Mouse (Mus musculus) gastrocnemius, adult 8-10 months (tissue): Measurements from ENCODE around the gene Rps9. TPM values are rescaled to one million over a fixed set of nuclear protein-coding genes. Genes with fewer than 3 reads are reported as not detected.
"Not testable (repeated sequence)": the region's sequence is repeated elsewhere in the genome, so short reads cannot be mapped to it uniquely, and the experiment has no call there.

Experiments
- DNase-seq, 2 experiments: peaks; one replicate each; pipeline ENCODE4 v3.0.0; 2022; ENCODE audit warnings: low spot score in 2 of 2
- microRNA-seq: library from miRNA; unstranded; fragments of <30 nt; microRNA quantifications from one replicate; pipeline ENCODE4 v1.2.0, GENCODE M21; 2022
- total RNA-seq, 4 experiments: library from RNA; stranded (reverse); gene quantifications; 2 replicates each; pipeline ENCODE4 v1.2.4; 2022

The Rps9 gene
- total RNA-seq, 4 experiments from 2014 or later = 403 to 496 (median 426) TPM

DNA sequence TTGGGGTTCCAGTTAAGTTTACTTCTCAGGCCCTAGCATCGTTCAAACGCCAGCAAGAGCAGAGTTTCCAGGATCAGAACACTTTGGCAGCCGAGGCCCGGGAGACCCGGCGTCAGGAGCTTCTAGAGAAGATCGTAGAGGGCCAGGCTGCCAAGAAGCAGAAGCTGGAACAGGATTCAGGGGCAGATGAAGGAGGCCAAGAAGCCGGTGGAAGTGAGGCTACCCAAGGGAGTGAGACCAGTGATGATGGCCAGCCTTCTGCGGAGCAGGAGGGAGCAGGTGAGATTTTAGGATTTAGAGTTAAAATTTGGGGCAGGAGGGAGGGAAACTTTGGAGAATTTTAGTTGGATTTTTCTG lies 8.9 kb upstream of the Rps9 start:
- peak in 1 of 2 experiments; percentile 6 for DNase-seq

DNA sequence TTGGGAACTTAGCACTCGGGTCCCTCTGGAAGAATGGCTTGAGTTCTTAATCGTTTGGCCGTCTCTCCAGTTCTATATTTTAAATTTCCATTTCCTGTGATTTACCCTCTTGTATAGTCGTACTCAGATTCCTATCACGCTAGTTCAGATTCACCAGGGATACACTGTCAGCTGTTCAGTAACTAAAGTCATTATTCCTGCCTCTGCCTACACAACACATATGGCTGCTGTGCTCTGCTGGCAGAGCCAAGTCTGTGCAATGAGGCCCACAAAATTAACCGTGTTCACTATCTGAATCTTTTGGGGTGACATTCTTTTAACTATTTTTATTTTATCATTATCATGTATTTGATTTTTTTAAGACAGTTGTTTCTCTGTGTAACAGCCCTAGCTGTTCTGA lies 5.3 kb upstream of the Rps9 start:
- no peak for DNase-seq

DNA sequence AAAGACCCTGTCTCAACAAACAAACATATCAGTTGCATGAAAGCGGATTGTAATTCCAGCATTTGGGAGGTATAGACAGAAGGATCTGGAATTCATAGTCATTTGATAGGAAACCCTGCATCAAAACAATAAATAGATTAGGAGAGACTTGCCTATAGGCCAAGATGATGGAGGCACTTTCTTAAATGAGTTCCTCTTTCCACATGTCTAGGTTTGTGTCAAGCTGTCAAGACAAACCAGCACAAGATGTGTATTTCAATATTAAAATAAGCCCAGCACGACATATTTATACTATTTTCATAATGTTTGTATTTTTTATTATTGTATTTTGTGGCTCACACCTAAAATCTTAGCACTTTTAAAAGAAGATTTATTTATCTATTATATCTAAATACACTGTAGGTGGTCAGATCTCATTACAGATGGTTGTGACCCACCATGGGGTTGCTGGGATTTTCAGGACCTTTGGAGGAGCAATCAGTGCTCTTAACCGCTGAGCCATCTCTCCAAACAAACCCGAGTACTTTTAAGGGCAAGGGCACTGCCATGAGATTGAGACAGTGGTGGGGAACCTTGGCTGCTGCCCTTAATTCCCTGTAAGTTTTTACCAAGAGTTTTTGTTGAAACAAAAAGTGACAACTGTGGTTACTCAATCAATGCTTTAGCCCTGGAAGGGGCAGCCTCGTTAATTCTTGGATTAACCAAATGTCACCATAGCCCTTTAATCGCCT lies 480 bp upstream of the Rps9 start:
- no peak for DNase-seq

DNA sequence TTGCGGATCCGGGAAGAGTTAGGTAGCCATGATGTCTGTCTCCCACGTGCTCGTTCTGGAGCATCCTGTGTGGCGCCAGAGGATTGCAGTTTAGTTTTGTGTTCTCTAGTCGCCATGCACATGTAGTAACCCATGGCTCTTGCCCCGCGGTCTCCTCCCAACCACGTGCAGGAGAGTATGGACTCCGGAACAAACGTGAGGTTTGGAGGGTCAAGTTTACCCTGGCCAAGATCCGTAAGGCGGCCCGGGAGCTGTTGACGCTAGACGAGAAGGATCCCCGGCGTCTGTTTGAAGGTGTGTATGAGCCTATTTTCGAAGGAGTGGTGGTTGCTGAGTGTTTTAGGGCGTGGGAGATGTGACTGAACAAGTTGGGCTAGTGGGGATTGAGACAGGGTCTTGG lies 682 bp downstream of the Rps9 start:
- DNase-seq = no peak

DNA sequence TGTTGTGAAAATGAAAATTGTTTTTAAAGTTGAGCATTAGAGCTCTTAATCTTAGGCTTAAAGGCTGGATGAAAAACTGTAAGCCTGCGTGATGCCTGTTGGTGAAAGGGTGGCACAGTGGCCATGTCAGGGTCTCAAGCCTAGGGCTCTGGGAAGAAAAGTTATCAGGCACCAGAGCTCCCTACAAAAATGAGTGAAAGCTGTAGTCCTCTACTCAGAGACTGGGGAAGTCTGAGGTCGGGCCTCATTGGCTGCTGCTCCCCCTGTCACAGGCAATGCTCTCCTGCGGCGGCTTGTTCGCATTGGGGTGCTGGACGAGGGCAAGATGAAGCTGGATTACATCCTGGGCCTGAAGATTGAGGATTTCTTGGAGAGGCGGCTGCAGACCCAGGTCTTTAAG lies 1.7 kb downstream of the Rps9 start:
- DNase-seq = not testable (repeated sequence)

DNA sequence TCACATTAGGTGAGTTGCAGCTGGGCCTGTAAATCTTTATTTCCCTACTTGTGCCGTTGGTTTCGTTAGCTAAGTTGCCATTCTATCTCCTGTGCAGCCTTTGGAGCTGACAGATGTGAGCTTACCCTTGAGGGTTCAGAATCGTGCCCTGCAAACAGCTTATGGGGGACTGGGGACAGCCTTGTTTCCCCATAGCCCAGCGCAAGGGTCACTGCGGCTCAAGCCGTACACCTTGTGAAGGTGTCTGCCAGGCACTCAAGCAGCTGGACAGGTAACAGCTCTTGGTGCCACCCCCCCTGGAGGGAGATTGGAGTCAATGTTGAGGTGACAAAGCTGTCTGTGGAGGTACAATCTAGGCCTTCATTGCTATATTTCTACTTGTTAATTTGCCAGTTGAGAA lies 2.1 kb downstream of the Rps9 start:
- DNase-seq = no peak

DNA sequence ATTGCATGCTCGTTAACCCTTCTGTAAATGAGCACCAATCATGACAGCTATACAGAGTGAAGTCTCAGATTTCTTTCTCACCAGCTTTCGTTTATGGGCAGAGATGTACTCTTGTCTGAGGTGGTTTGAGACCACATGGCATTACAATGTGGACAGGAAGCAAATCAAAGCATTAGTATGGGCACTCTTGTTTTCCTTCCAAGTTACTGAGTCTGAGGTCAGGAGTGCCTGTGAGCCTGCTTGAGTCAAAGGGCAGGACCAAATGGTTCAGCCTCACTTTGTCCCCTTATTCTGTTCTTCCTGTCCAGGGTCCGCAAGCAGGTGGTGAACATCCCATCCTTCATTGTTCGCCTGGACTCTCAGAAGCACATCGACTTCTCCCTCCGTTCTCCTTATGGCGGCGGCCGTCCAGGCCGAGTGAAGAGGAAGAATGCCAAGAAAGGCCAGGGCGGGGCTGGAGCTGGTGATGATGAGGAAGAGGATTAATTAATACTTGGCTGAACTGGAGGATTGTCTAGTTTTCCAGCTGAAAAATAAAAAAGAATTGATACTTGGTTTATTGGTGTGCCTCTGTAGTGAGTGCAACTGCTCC lies 2.6 kb downstream of the Rps9 start:
- DNase-seq = no peak

DNA sequence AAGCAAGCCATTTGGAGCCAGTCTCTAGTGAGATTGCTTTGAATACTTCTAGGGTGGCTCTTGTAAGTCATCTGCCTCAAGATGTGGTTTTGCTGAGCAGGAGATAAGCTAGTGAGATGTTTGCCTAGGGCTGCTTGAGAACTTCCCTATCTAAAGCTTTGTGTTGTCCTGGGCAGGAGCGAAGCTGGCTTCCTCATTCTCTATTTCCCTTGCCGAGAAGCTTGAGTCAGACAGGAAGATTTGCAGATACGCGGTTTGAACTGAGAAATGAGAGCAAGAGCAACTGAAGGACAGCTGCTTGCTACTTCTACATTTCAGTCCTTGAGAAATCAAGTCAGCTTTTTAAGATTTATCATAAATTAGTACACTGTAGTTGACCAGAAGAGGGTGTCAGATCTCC lies 3.2 kb downstream of the Rps9 start:
- DNase-seq = no peak

DNA sequence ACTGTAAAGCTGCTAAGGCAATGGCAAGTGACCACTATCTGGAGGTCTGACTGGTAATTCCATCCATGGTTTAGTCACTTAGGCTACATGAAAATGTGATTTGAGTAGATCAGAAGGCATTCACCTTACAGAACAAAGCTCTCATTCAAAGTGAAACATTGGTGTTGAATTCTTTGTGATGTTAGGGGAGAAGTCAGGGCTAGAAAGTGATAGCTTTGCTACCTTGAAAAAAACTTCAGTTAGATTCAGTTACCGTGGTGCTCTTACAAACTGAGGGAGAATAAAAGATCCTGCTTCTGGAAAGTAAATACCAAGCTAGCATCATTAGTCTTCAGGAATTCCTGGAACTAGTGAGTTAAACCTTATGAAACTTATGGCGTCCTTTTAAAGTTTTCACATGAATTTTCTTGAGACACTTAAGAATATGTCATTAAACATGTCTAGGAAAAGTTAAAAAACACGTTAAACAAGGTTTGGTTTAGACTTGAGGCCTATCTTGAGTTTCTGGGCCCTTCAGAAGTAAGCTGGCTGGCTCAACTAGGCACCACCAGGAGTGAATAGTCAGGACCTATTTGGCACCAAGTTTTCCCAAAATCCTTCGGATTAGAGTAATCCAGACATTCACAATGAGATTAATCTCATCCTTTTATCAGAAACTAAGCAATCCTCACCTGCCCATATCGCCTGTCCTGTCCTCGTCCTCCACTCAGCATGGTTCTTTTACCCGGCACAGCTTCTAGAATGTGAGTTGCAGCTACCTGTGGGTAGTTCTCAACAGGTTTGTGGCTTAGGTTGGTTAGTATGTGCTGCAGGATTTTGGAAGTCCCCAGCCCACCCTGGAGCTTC lies 4.0 kb downstream of the Rps9 start:
- DNase-seq = no peak

DNA sequence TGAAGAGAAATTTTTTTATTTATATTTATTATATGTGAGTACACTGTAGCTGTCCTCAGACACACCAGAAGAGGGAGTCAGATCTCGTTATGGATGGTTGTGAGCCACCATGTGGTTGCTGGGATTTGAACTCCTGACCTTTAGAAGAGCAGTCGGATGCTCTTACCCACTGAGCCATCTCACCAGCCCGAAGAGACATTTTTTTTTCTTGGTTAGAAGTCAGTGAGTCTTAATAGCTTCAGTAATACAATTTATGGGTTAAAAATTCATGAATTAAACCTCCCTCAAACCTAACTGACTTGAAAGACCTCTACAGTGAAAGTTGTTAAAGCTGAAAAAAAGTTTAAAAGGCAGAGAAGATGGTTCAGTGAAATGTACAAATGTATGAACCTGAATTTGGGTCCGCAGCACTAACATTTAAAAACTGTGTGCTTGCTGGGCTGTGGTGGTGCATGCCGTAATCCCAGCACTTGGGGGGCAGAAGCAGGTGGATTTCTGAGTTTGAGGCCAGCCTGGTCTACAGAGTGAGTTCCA lies 4.7 kb downstream of the Rps9 start:
- not testable (repeated sequence) for DNase-seq

DNA sequence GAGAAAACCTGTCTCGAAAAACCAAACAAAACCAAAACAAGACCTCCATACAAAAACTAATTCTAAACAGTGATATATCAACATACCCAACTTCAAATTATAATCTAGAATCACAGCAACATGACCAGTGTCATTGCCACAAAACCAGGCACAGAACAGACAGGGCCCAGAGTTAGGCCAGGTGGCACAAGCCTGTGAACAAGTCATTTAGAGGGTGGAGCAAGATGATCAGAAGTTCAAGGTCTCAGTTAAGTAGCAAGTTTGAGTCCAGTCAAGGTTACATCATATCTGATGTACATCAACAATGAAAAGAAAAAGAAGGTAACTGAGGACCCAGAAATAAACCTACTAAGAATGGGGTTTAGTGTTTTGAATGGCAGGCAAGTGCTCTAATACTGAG lies 5.2 kb downstream of the Rps9 start:
- DNase-seq = no peak

DNA sequence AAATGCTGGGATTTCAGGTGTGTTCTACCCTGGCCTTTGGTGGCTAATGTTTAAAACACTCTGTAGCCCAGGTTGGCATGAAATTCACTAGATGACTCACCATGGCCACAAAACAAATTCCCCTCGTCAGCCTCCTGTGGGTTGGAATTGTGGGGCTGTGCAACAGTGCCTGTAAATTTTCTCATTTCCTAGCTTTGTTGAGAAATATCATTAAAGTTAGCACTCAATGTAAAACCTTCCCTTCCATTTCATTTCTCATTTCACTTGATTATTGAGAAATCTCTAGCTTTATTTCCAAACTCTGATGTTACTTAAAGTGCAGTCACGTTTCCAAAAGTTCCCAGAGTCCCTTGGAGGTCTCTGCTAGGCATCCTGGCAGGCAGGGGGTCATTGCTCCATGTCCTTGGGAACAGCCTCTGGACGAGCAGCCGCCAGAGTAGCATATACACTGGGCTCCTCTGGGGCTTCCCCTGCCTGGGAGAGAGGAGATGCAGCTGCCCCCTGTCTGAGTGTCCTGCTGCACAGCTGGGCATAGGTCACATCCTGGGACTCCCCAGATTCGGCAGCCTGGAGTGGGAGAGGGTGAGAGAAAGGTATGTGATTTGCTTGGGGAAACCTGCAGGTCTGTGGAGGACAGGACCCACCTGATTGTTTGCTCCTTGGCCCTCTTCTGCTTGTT lies 8.6 kb downstream of the Rps9 start:
- no peak for DNase-seq

DNA sequence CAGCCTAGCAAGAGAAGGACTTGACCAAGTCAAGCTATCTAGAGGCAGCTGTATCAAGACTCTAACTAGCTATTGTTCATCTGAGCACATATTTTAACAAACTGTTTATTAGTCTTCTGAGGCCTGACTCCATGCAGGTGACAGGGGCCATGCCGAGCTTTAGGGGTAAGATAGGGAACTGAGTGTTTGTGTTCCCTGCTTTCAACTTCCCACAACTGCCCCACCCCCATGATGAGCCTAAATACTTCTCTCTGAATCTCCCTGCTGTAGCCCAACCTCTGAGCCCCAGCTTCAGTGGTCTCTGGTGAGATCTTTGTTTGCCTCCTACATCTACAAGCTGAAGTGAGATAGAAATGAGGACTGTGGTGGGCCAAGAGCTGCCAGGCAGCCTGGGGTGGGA lies 11.5 kb downstream of the Rps9 start:
- DNase-seq = no peak

DNA sequence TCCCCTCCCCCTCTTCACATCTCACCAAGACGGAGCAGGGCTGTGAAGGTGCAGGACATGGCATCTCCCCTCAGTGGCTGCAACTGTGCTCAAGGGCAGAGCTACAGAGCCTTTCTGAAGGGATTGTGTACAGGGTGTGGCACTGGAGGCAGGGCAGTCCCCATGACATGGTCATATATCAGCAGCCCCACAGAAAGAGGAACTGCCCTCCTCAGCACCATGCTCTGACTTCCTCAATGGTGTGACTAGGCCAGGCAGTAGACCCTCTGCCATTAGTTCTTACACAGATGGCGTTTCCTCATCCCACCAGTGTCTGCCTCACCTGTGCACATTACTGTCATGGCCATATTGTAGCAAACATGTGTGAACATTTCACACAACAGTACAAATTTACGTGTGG lies 16.5 kb downstream of the Rps9 start, which contains the start of gene Pirb:
Gene Pirb, minus strand, starts transcription at position 124 of the 400 bp plus-strand sequence.
- not testable (repeated sequence) for DNase-seq

DNA sequence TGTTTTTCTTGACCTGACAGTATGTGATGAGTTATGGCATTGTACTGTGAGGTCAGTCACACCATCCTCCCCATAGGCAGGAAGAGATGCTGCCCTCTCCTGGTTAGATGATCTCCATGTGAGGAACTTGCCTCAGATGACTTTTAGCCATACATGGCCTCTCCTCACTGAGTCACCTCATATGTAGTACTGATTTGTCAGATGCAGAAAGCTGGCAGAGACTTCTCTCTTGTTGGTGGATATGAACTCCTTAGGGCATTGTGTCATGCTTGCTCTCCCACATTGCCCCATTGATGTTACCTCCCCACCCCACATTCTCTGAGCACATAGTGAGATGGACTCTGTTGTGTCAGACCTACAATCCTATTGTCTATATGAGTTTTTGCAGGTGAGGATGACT lies 21.7 kb downstream of the Rps9 start:
- not testable (repeated sequence) for DNase-seq

DNA sequence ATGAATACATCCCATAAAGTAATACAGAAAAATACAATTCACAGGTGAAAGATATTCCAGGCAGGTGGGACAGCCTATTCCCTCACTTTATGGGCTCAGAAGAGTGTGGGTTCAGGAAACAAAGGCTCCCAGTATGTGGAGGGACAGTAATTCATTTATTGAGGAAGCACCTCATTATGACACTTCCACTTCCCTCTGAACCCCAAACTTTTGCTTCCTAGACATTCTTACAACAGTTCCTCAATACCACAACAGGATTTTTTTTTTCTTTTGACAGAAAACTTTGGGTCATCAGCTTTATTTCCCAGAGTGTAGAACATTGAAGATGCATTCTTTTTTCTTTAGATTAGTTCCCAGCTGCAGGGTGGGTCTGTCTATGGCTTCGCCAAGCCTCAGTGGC lies 28.9 kb downstream of the Rps9 start:
- not testable (repeated sequence) for DNase-seq

Small RNA genes lying within 50 kb of the gene (microRNA-seq; reads per million reads assigned to microRNA genes)
- not detected for gene Mir3572

Other genes starting within 250 kb of the Rps9 start
- not detected for gene Tarm1, start 201.4 kb upstream of the Rps9 start, total RNA-seq
- gene Oscar, start 87.8 kb upstream of the Rps9 start, total RNA-seq = not detected
- gene Ndufa3, start 86.6 kb upstream of the Rps9 start, total RNA-seq = 1,000 to 10,000 TPM; 1,040 to 1,135 (median 1,076) TPM
- 10 to 100 TPM; 10.9 to 13.9 (median 13.3) TPM for gene Tfpt, start 74.1 kb upstream of the Rps9 start, total RNA-seq
- 10 to 100 TPM; 17.5 to 24.7 (median 20.8) TPM for gene Prpf31, start 74.0 kb upstream of the Rps9 start, total RNA-seq
- 10 to 100 TPM; 13.2 to 17.7 (median 14.8) TPM for gene Cnot3, start 58.7 kb upstream of the Rps9 start, total RNA-seq
- gene Leng1, start 38.2 kb upstream of the Rps9 start, total RNA-seq = 1 to 10 TPM; 2.8 to 4.8 (median 3.7) TPM
- under 1 TPM in 3 of 4 experiments, not detected in 1; 0.27 to 0.97 (median 0.40) TPM for gene Tmc4, start 26.4 kb upstream of the Rps9 start, total RNA-seq
- gene Tsen34, start 11.1 kb upstream of the Rps9 start, total RNA-seq = 10 to 100 TPM; 25.3 to 34.0 (median 29.0) TPM
- 10 to 100 TPM in 1 of 4 experiments, 1 to 10 TPM in 3; 6.7 to 10.3 (median 8.2) TPM for gene Mboat7, start 10.5 kb upstream of the Rps9 start, total RNA-seq
- gene Pirb, start 16.4 kb downstream of the Rps9 start, total RNA-seq = under 1 TPM; 0.15 to 0.63 (median 0.33) TPM
- under 1 TPM in 1 of 4 experiments, not detected in 3; 0.20 TPM for gene Gm15448, start 121.7 kb downstream of the Rps9 start, total RNA-seq
- gene Pira2, start 141.1 kb downstream of the Rps9 start, total RNA-seq = not detected
- gene Gm14548, start 194.1 kb downstream of the Rps9 start, total RNA-seq = not detected
- gene Lilra6, start 211.5 kb downstream of the Rps9 start, total RNA-seq = under 1 TPM in 2 of 4 experiments, not detected in 2; 0.17 to 0.19 TPM